Comparison of ENCODE assay signal across 13 mouse cellular contexts in the genomic region with DNA sequence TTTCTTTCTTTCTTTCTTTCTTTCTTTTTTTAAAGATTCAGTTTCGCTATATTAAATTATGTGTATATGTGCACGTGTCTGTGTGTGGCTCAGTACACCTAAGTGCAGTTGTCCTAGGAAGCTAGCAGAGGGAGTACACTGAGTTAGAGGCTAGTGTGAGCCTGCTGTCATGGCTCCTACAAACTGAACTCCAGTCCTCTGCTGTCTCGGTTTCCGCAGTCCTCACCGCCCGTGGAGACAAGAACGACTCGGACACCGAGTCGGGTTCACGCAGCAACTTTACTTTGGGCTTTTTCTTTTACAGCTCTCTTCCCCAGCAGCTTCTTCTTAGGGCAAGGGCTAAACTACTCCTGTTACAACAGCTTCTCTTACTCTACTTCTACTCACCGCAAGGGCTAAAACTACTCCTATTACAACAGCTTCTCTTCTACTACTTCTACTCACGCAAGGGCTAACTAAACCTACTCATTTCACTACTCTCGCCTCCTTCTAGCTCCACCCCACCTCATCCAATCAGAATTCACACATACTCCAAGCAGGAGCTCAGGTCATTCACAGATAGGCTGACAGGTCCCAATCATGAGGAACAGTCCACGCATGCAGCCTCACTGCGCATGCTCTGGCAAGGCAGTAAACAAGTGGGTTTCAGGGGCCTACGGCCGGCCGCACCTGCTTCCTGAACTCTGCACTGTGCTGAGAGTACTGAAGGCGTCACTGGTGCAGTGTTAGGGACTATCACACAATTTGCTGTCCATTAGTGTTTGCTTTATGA. TPM values are rescaled to one million over a fixed set of nuclear protein-coding genes. Genes with fewer than 3 reads are reported as not detected.
DNase-seq lines count a peak whose midpoint lies in the region; ATAC-seq lines count a peak whose summit lies in the region.
"Had no signal": no experiment of that assay in that cellular context is flagged by ENCODE, and none has a peak within 500 bp of the region (broad histone marks: within the 10 kb centered on the region; RNA-seq: fewer than 3 reads in every experiment).

No protein-coding gene starts in this region.

- WGBS in liver, embryonic 15.5 days (ENCODE audit: insufficient replicate concordance) = 68% methylated on average over 20 of the region's 20 CpGs
- 85% methylated on average over 20 of the region's 20 CpGs for WGBS in heart, embryonic 12.5 days
- 93% methylated on average over 20 of the region's 20 CpGs for WGBS in hindbrain, embryonic 11.5 days
- 92% methylated on average over 20 of the region's 20 CpGs for WGBS in midbrain, embryonic 15.5 days

- H3K4me3 ChIP-seq in liver, embryonic 15.5 days (replicated peaks) = no peak overlapping the region
- H3K4me3 ChIP-seq in heart, embryonic 12.5 days = no peak overlapping the region
- no peak overlapping the region for H3K4me3 ChIP-seq in hindbrain, embryonic 11.5 days (ENCODE audit: low read depth, low read length)
- H3K4me3 ChIP-seq in midbrain, embryonic 15.5 days = no peak overlapping the region
- H3K4me3 ChIP-seq: embryonic facial prominence, embryonic 13.5 days; limb, embryonic 12.5 days; neural tube, embryonic 12.5 days had no signal

- H3K27me3 ChIP-seq in liver, embryonic 15.5 days = peaks cover 3% of the 10 kb centered on the region; the same call in 1 of the 2 replicates
- no peaks in the 10 kb centered on the region for H3K27me3 ChIP-seq in heart, embryonic 12.5 days (replicated peaks)
- no peaks in the 10 kb centered on the region for H3K27me3 ChIP-seq in hindbrain, embryonic 11.5 days (ENCODE audit: control insufficient read depth, insufficient read depth, low read length)
- no peaks in the 10 kb centered on the region for H3K27me3 ChIP-seq in midbrain, embryonic 15.5 days (replicated peaks)
- H3K27me3 ChIP-seq: embryonic facial prominence, embryonic 13.5 days; limb, embryonic 12.5 days; neural tube, embryonic 12.5 days had no signal

- no peak overlapping the region for H3K9ac ChIP-seq in liver, embryonic 15.5 days
- H3K9ac ChIP-seq in heart, embryonic 12.5 days = no peak overlapping the region
- no peak overlapping the region for H3K9ac ChIP-seq in hindbrain, embryonic 11.5 days (ENCODE audit: low read depth, low read length)
- no peak overlapping the region for H3K9ac ChIP-seq in midbrain, embryonic 15.5 days
- H3K9ac ChIP-seq: embryonic facial prominence, embryonic 13.5 days; limb, embryonic 12.5 days; neural tube, embryonic 12.5 days had no signal

- H3K27ac ChIP-seq in liver, embryonic 15.5 days (replicated peaks) = 0 out of 2 replicates have a peak overlapping the region, but pooled peaks have one; percentile 4
- H3K27ac ChIP-seq in heart, embryonic 12.5 days (ENCODE audit: poor library complexity, severe bottlenecking) = no peak overlapping the region
- H3K27ac ChIP-seq in hindbrain, embryonic 11.5 days (ENCODE audit: low read depth, low read length) = no peak overlapping the region
- H3K27ac ChIP-seq in midbrain, embryonic 15.5 days = no peak overlapping the region
- H3K27ac ChIP-seq: embryonic facial prominence, embryonic 13.5 days; limb, embryonic 12.5 days; neural tube, embryonic 12.5 days had no signal

- H3K4me1 ChIP-seq in liver, embryonic 15.5 days (replicated peaks) = peaks cover 7% of the 10 kb centered on the region
- H3K4me1 ChIP-seq in heart, embryonic 12.5 days (replicated peaks) = peaks cover 9% of the 10 kb centered on the region; the same call in 1 of the 2 replicates
- H3K4me1 ChIP-seq in hindbrain, embryonic 11.5 days (replicated peaks; ENCODE audit: control insufficient read depth, insufficient read depth, low read length) = no peaks in the 10 kb centered on the region
- H3K4me1 ChIP-seq in midbrain, embryonic 15.5 days = no peaks in the 10 kb centered on the region
- H3K4me1 ChIP-seq: neural tube, embryonic 12.5 days had no signal

- peak; percentile 73 for ATAC-seq in liver, embryonic 15.5 days (ENCODE audit: insufficient read depth)
- ATAC-seq in heart, embryonic 12.5 days (ENCODE audit: insufficient number of reproducible peaks, low FRiP score) = no peak
- ATAC-seq in hindbrain, embryonic 11.5 days (ENCODE audit: low FRiP score) = no peak
- no peak for ATAC-seq in midbrain, embryonic 15.5 days (replicated peaks)

- no peaks in the 10 kb centered on the region for H3K9me3 ChIP-seq in liver, embryonic 15.5 days (replicated peaks)
- H3K9me3 ChIP-seq in heart, embryonic 12.5 days (replicated peaks) = no peaks in the 10 kb centered on the region
- no peaks in the 10 kb centered on the region for H3K9me3 ChIP-seq in hindbrain, embryonic 11.5 days (ENCODE audit: control insufficient read depth, low read length)
- H3K9me3 ChIP-seq in midbrain, embryonic 15.5 days = no peaks in the 10 kb centered on the region
- H3K9me3 ChIP-seq: embryonic facial prominence, embryonic 13.5 days; limb, embryonic 12.5 days; neural tube, embryonic 12.5 days had no signal

- H3K36me3 ChIP-seq in liver, embryonic 15.5 days (replicated peaks) = no peaks in the 10 kb centered on the region
- H3K36me3 ChIP-seq in heart, embryonic 12.5 days = no peaks in the 10 kb centered on the region
- H3K36me3 ChIP-seq in hindbrain, embryonic 11.5 days (ENCODE audit: control insufficient read depth, insufficient read depth, low read length) = no peaks in the 10 kb centered on the region
- H3K36me3 ChIP-seq in midbrain, embryonic 15.5 days (replicated peaks) = no peaks in the 10 kb centered on the region
- H3K36me3 ChIP-seq: embryonic facial prominence, embryonic 13.5 days; limb, embryonic 12.5 days; neural tube, embryonic 12.5 days had no signal

- peak; percentile 4 for DNase-seq in urinary bladder, adult 2 months (ENCODE audit: low spot score)
- DNase-seq in urinary bladder, postnatal 25 days (ENCODE audit: low spot score) = no peak
- DNase-seq in spleen, adult 18-20 months = peak; percentile 46 to 64
- DNase-seq in thymus, postnatal 4 days = peak; percentile 82
- DNase-seq in hindbrain, embryonic 11.5 days (ENCODE audit: low spot score) = no peak
- DNase-seq: gastrocnemius, postnatal 14 days; kidney, adult 18-20 months had no signal

- peak overlapping the region; percentile 25; the same call in 1 of the 2 replicates for H3K4me2 ChIP-seq in liver, embryonic 15.5 days
- H3K4me2 ChIP-seq in heart, embryonic 12.5 days = no peak overlapping the region
- no peak overlapping the region for H3K4me2 ChIP-seq in hindbrain, embryonic 11.5 days (replicated peaks; ENCODE audit: low read depth, low read length)
- H3K4me2 ChIP-seq in midbrain, embryonic 15.5 days = no peak overlapping the region
- H3K4me2 ChIP-seq: embryonic facial prominence, embryonic 13.5 days; limb, embryonic 12.5 days; neural tube, embryonic 12.5 days had no signal

RNA-seq across cellular contexts. Expression of gene D6Ertd527e, which starts 14.7 kb away (rescaled TPM):
- polyA plus RNA-seq in urinary bladder, adult 2 months (2012; rRNA removed) = 0.22 and 0.31 TPM in 2 replicates
- polyA plus RNA-seq in liver, embryonic 15.5 days (2015; fragmentation: Nextera tagmentation; extraction: Ambion mirVana) = not detected in 2 replicates
- polyA plus RNA-seq in heart, embryonic 12.5 days (2016; fragmentation: Nextera tagmentation; extraction: Ambion mirVana) = 0.10 TPM in 1 of 2 replicates, not detected in the other
- polyA plus RNA-seq in hindbrain, embryonic 11.5 days (2014; fragmentation: Nextera tagmentation; extraction: Ambion mirVana) = 0.08 TPM in 1 of 2 replicates, not detected in the other
- polyA plus RNA-seq in midbrain, embryonic 15.5 days (2015; fragmentation: Nextera tagmentation; extraction: Ambion mirVana) = 0.15 TPM in 1 of 2 replicates, not detected in the other

Comparison
In these comparisons a context has a peak if more than half of its experiments do, and no peak if none do; other contexts are left out.
1. DNase-seq: peak in urinary bladder, adult 2 months (single experiment), spleen, adult 18-20 months (2 of 2) and thymus, postnatal 4 days (single experiment); none in urinary bladder, postnatal 25 days (single experiment) and hindbrain, embryonic 11.5 days (single experiment).